Mouse (Mus musculus) neural tube, embryonic 12.5 days (tissue): ENCODE data around the gene Frmd8. TPM values are rescaled to one million over a fixed set of nuclear protein-coding genes. Genes with fewer than 3 reads are reported as not detected.

Source experiments
- ATAC-seq: fragments of 200-750 bp; cut with Nextera tagmentation; 2 replicates; pipeline ENCODE4 v1.8.0; 2017; ENCODE audit warnings: low read depth, mild to moderate bottlenecking, moderate TSS enrichment, moderate library complexity; ENCODE audit not compliant: low FRiP score
- H3K27ac ChIP-seq: fragments of 300-500 bp; sonication (generic); 2 replicates; pipeline ENCODE4 v1.5.1; 2016
- H3K27me3 ChIP-seq: fragments of 300-500 bp; sonication (generic); replicated peaks from 2 replicates; pipeline ENCODE4 v1.6.1; 2016; ENCODE audit warnings: mild to moderate bottlenecking
- H3K36me3 ChIP-seq: fragments of 300-500 bp; sonication (generic); 2 replicates; pipeline ENCODE4 v1.6.1; 2016; ENCODE audit warnings: mild to moderate bottlenecking
- H3K4me1 ChIP-seq: fragments of 300-500 bp; sonication (generic); 2 replicates; pipeline ENCODE4 v1.6.1; 2016
- H3K4me2 ChIP-seq: fragments of 300-500 bp; sonication (generic); replicated peaks from 2 replicates; pipeline ENCODE4 v1.6.1; 2016; ENCODE audit warnings: mild to moderate bottlenecking
- H3K4me3 ChIP-seq: fragments of 300-500 bp; sonication (generic); 2 replicates; pipeline ENCODE4 v1.5.1; 2016
- H3K9ac ChIP-seq: fragments of 300-500 bp; sonication (generic); 2 replicates; pipeline ENCODE4 v1.6.1; 2016; ENCODE audit warnings: mild to moderate bottlenecking
- H3K9me3 ChIP-seq: fragments of 300-500 bp; sonication (generic); 2 replicates; pipeline ENCODE4 v1.6.1; 2016; ENCODE audit warnings: mild to moderate bottlenecking
- WGBS: fragments of 180-500 bp; shearing (Covaris S2); methylation state at CpG from one replicate; pipeline ENCODE4 v1.1.7; 2016; 5-methylcytosine and 5-hydroxymethylcytosine counted together
- polyA plus RNA-seq: library from polyadenylated mRNA; unstranded; fragments of >200 nt; fragmentation: Nextera tagmentation; extraction: Ambion mirVana; gene quantifications from 2 replicates; pipeline ENCODE4 v1.2.1, GENCODE M21; 2016

The Frmd8 gene
- 27.0 and 33.0 TPM in 2 replicates for polyA plus RNA-seq

DNA sequence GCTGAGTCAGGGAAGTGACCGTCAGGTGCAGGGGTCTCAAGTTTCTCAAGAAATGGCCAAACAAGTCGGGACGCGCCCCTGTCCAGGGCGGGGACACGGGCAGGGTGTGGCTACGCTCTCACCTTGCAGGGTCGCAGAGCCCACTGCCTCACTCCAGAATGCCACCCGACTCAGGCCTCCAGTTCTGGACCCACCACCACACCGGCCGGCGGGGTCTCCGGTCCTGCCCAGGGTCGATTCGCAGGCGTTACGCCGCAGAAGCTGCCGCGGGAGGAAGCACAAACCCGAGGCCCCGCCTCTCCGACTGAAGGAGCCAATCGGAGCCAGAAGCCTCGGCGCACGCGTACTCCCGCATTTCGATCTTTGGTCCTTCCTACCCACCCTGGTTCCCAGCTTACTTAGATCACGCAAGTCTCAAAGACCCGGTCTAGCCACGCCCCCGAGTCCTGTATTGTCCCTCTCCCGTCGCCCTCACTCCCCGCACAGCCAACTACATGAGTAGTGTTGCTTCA, at the start of gene Frmd8:
TSS of gene Frmd8 (minus strand) at position 306 of the 512 bp plus-strand sequence.
- peak; percentile 86 for ATAC-seq
- Histone ChIP-seq H3K9ac (peak within 1 kb of the TSS; percentile 66), H3K4me2 (peak within 1 kb of the TSS; percentile 85), H3K9me3 (no peaks in the 10 kb centered on the region), H3K27ac (no peak within 1 kb of the TSS), H3K36me3 (peaks cover 13% of the 10 kb centered on the region; the same call in 1 of the 2 replicates), H3K4me1 (peaks cover 28% of the 10 kb centered on the region), H3K27me3 (no peaks in the 10 kb centered on the region), H3K4me3 (peak within 1 kb of the TSS; percentile 80)
- WGBS: under 1% methylated on average over 37 of the region's 37 CpGs

GRCm38 (mm10) chr19:5924713-5925093, 49.6 kb upstream of the Frmd8 start, which contains the start of gene Cdc42ep2:
Cdc42ep2 (minus strand) TSS chr19:5924816.
- H3K36me3 ChIP-seq: no peaks in the 10 kb centered on the region
- H3K4me3 ChIP-seq: peak within 1 kb of the TSS; percentile 54
- peak within 1 kb of the TSS; percentile 43 for H3K27ac ChIP-seq
- peaks cover 8% of the 10 kb centered on the region; the same call in 1 of the 2 replicates for H3K27me3 ChIP-seq
- 0% methylated on average over 18 of the region's 18 CpGs for WGBS
- H3K4me1 ChIP-seq: peaks cover 20% of the 10 kb centered on the region
- ATAC-seq: peak; percentile 94
- H3K4me2 ChIP-seq: peak within 1 kb of the TSS; percentile 96
- H3K9ac ChIP-seq: peak within 1 kb of the TSS; percentile 52
- no peaks in the 10 kb centered on the region for H3K9me3 ChIP-seq

DNA sequence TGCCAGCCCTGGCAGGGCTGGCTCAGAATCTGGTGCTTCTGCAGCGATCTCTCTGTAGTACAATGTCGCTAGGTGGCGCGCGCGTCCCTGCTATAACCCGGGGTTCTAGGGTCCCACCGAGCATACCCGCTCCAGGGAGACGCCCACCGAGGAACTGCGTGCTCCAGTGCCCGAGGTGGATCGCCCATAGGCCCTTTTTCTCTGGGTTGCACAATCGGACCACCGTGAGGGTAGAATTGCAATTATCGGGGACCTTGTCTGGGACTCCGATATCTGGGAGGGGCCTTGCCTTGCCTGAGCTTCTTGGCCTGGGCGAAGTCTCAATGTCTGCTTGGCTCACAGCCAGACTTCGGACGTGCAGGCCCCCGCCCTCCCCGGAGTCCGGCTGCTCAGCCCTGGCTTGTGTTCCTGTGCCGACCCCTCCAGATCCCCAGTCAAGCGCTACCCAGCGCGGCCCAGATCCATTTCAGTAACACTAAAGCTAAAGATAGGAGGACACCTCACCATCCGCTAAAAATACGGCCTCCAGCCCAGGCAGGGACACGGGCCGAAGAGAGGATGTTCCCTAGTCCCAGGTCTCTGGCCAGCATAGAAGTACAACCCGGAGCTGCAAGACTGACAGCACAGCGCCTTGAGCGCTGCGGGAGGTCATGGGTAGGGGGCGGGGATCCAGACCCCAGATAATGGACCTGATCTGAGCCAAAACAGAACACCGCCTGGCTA, 49.1 kb upstream of the Frmd8 start:
- WGBS: under 1% methylated on average over 38 of the region's 38 CpGs
- Histone ChIP-seq H3K36me3 (no peaks in the 10 kb centered on the region), H3K4me2 (peak overlapping the region; percentile 96), H3K4me1 (peaks cover 20% of the 10 kb centered on the region), H3K9ac (peak overlapping the region; percentile 52), H3K9me3 (no peaks in the 10 kb centered on the region), H3K4me3 (peak overlapping the region; percentile 54), H3K27ac (peak overlapping the region; percentile 43), H3K27me3 (peaks cover 8% of the 10 kb centered on the region; the same call in 1 of the 2 replicates)
- ATAC-seq: peak; percentile 86

DNA sequence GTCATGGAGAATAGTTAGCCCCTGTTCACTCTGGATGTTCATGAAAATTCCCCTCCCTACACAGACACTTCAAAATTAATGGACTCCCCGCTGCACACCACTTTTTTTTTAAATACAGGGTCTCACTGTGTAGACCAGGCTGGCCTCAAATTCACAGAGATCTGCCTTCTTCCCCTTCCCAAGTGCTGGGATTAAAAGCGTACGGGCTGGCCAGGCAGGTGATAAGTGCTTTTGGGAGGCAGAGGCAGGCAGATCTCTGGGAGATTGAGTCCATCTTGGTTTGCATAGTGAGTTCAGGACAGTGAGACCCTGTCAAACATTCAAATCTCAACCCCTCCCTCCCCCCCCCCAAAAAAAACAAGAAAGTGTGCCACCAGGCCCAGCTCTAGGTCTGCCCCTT, 47.9 kb upstream of the Frmd8 start:
- Histone ChIP-seq H3K4me2 (no peak overlapping the region), H3K36me3 (peaks cover 3% of the 10 kb centered on the region; the same call in 1 of the 2 replicates), H3K4me1 (peaks cover 20% of the 10 kb centered on the region), H3K4me3 (no peak overlapping the region), H3K9ac (no peak overlapping the region), H3K27me3 (peaks cover 8% of the 10 kb centered on the region; the same call in 1 of the 2 replicates), H3K27ac (no peak overlapping the region), H3K9me3 (no peaks in the 10 kb centered on the region)
- 93% methylated on average over 3 of the region's 3 CpGs for WGBS
- ATAC-seq: no peak

- Histone ChIP-seq H3K9ac (no peak overlapping the region), H3K27ac (no peak overlapping the region), H3K4me3 (no peak overlapping the region), H3K9me3 (no peaks in the 10 kb centered on the region), H3K4me1 (peaks cover 20% of the 10 kb centered on the region), H3K4me2 (0 out of 2 replicates have a peak overlapping the region, but pooled peaks have one; percentile 25), H3K27me3 (peaks cover 8% of the 10 kb centered on the region; the same call in 1 of the 2 replicates), H3K36me3 (peaks cover 9% of the 10 kb centered on the region; the same call in 1 of the 2 replicates)
- no peak for ATAC-seq
- WGBS: 81% methylated on average over 15 of the region's 15 CpGs
These were observed 47.3 kb upstream of the Frmd8 start for GRCm38 (mm10) chr19:5922119-5922942.

DNA sequence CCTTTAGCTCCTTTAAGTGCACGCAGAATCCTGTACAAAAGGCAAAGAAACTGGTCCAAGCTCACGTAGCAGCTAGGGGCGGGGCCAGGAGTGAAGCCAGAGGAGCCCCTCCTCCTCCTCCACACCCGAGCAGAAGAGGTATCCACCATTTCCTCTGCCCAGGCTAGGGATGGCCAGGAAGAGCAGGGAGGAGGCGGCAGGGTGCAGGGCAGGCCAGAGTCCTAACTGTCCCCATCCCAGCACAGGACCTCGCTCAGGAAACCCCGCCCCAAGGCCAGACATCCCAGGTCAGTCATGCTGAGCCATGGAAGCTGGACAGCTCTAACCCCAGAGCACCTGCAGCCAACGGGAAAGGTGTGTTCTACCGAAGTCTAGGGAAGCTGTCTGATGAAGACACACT, 46.6 kb upstream of the Frmd8 start:
- 20% methylated on average over 9 of the region's 9 CpGs for WGBS
- Histone ChIP-seq H3K4me2 (peak overlapping the region; percentile 25; the same call in 1 of the 2 replicates), H3K27ac (no peak overlapping the region), H3K36me3 (peaks cover 11% of the 10 kb centered on the region; the same call in 1 of the 2 replicates), H3K27me3 (peaks cover 8% of the 10 kb centered on the region; the same call in 1 of the 2 replicates), H3K9ac (0 out of 2 replicates have a peak overlapping the region, but pooled peaks have one; percentile 18), H3K4me3 (no peak overlapping the region), H3K9me3 (no peaks in the 10 kb centered on the region), H3K4me1 (peaks cover 20% of the 10 kb centered on the region)
- ATAC-seq: no peak

GRCm38 (mm10) chr19:5913007-5913719, 38.1 kb upstream of the Frmd8 start, which contains the start of gene Dpf2:
Dpf2 (minus strand) TSS chr19:5913010.
- H3K9ac ChIP-seq: peak within 1 kb of the TSS; percentile 92
- peak; percentile 65; the same call in 1 of the 2 replicates for ATAC-seq
- 0 out of 2 replicates have a peak within 1 kb of the TSS, but pooled peaks have one; percentile 6 for H3K27ac ChIP-seq
- 23% methylated on average over 13 of the region's 13 CpGs for WGBS
- H3K9me3 ChIP-seq: no peaks in the 10 kb centered on the region
- H3K4me2 ChIP-seq: peak within 1 kb of the TSS; percentile 85
- H3K36me3 ChIP-seq: peaks cover 23% of the 10 kb centered on the region; the same call in 1 of the 2 replicates
- no peaks in the 10 kb centered on the region for H3K27me3 ChIP-seq
- peak within 1 kb of the TSS; percentile 96 for H3K4me3 ChIP-seq
- peaks cover 27% of the 10 kb centered on the region for H3K4me1 ChIP-seq

- Histone ChIP-seq H3K9ac (peak overlapping the region; percentile 92), H3K36me3 (peaks cover 18% of the 10 kb centered on the region; the same call in 1 of the 2 replicates), H3K4me1 (peaks cover 27% of the 10 kb centered on the region), H3K9me3 (no peaks in the 10 kb centered on the region), H3K4me2 (peak overlapping the region; percentile 85), H3K4me3 (peak overlapping the region; percentile 96), H3K27me3 (no peaks in the 10 kb centered on the region), H3K27ac (0 out of 2 replicates have a peak overlapping the region, but pooled peaks have one; percentile 6)
- WGBS: under 1% methylated on average over 59 of the region's 59 CpGs
- ATAC-seq: peak; percentile 94
These were observed 37.3 kb upstream of the Frmd8 start for GRCm38 (mm10) chr19:5912103-5913006.

DNA sequence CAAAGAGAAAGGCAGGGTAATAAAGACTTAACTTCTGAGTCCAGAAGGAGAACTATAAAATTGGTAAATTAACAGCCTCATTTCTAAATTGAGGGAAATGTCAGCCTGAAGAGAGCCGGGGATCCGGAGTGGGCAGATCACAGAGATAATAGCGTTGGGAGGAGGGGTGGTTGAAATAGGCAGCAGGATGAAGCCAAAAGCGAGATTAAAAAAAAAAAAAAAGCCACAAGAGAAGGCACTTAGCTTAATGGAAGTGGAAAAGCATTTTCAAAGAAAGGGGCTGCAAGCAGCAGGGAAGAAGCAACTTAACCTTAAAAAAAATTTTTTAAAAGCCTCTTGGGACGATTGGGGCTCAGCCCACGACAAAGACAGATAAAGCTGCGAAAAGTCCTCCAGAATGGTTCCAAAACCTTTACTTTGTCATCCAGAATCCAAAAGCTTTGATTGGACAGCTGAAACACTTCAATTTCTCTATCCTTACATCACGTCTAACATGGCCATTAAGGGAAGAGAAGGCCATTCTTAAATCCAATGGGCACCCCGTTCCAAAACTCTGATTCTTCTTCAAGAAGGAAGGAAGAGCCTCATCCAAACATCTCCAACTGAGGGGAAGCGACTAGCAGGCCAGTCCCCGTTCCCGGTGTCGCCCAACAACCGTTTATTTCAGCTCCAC, 36.5 kb upstream of the Frmd8 start:
- no peak overlapping the region for H3K27ac ChIP-seq

DNA sequence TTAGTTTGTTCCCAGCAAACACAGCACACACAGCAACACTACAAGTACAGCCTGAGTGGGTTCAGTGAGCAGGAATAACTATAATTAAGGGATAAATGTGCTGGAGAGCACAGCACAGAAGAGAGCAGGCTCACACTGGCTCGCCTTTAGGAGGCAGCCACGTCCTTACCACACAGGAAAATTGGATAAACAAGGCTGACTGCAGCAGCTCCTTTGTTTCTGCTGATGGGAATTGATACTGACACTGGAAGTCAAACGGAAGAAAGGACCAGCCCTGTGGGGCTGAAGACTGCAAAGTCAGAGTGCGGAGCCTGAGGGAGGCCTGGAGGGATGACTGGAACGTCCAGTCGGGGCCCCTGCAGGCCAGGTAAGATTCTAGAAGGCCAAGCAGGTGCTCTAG, 35.1 kb upstream of the Frmd8 start:
- Histone ChIP-seq H3K27ac (no peak overlapping the region), H3K27me3 (no peaks in the 10 kb centered on the region), H3K4me1 (peaks cover 27% of the 10 kb centered on the region), H3K4me3 (no peak overlapping the region; the same call in 1 of the 2 replicates), H3K4me2 (peak overlapping the region; percentile 85), H3K9me3 (no peaks in the 10 kb centered on the region), H3K36me3 (peaks cover 35% of the 10 kb centered on the region), H3K9ac (peak overlapping the region; percentile 45)
- ATAC-seq: no peak
- 71% methylated on average over 6 of the region's 6 CpGs for WGBS

More for the DNA sequence above, 36.5 kb upstream of the Frmd8 start:
- no peaks in the 10 kb centered on the region for H3K9me3 ChIP-seq
- 7% methylated on average over 14 of the region's 14 CpGs for WGBS
- H3K27me3 ChIP-seq: no peaks in the 10 kb centered on the region
- H3K9ac ChIP-seq: peak overlapping the region; percentile 92
- peak overlapping the region; percentile 85 for H3K4me2 ChIP-seq
- H3K4me1 ChIP-seq: peaks cover 27% of the 10 kb centered on the region
- H3K36me3 ChIP-seq: peaks cover 24% of the 10 kb centered on the region
- no peak for ATAC-seq
- H3K4me3 ChIP-seq: peak overlapping the region; percentile 96
